In the genomic region with DNA sequence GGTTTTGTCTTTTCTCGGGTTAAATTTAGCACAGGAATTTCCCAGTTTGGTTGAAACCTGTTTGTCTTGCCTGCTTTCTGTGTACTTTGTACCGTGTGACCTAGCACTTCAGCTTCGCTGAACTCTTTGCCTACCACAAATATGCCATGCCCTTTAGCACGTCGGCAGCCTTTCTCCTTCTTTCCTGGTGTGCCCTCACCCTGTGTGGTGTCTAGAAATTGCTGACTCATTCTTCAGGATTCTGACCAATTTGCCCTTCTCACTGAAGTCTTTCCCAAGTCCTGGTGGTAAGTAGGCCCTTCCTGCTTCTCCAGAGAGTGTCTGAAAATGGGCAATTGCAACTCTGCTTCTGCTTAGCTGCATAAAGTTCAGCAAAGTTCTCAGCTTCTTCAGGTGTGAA, we compare ENCODE assay signal across 11 mouse cellular contexts.
A peak's percentile ranks its signal among the peaks of the same experiment; 100 is the strongest.
DNase-seq lines count a peak whose midpoint lies in the region; ATAC-seq and TF ChIP-seq lines count a peak whose summit lies in the region.
"Had no signal": no experiment of that assay in that cellular context is flagged by ENCODE, and none has a peak within 500 bp of the region (broad histone marks: within the 10 kb centered on the region; RNA-seq: fewer than 3 reads in every experiment).

No protein-coding gene starts in this region.

- H3K4me2 ChIP-seq in intestine, postnatal 0 days (replicated peaks; ENCODE audit: low read depth): no peak overlapping the region
- H3K4me2 ChIP-seq in liver, embryonic 13.5 days: 0 out of 2 replicates have a peak overlapping the region, but pooled peaks have one; percentile 12
- no peak overlapping the region for H3K4me2 ChIP-seq in forebrain, embryonic 14.5 days (ENCODE audit: low read length)
- H3K4me2 ChIP-seq: forebrain, embryonic 15.5 days; heart, embryonic 13.5 days had no signal

- H3K9me3 ChIP-seq in intestine, postnatal 0 days (ENCODE audit: control insufficient read depth): no peaks in the 10 kb centered on the region
- H3K9me3 ChIP-seq in liver, embryonic 13.5 days (replicated peaks): no peaks in the 10 kb centered on the region
- H3K9me3 ChIP-seq in forebrain, embryonic 14.5 days (replicated peaks; ENCODE audit: control insufficient read depth, low read length): no peaks in the 10 kb centered on the region
- H3K9me3 ChIP-seq: forebrain, embryonic 15.5 days; heart, embryonic 13.5 days had no signal

- no peak for TF ChIP-seq CTCF in intestine, postnatal 0 days (IDR thresholded peaks at IDR 0.05; ENCODE audit: low read depth)

- intact Hi-C loops in gastrocnemius, postnatal 14 days (cut with DNase I; ENCODE audit: low total_unique reads): no loop called here

- no peak overlapping the region for H3K27ac ChIP-seq in intestine, postnatal 0 days (ENCODE audit: low read depth, low read length)
- no peak overlapping the region for H3K27ac ChIP-seq in liver, embryonic 13.5 days
- H3K27ac ChIP-seq in forebrain, embryonic 14.5 days (ENCODE audit: low read depth, low read length): no peak overlapping the region
- H3K27ac ChIP-seq: forebrain, embryonic 15.5 days; heart, embryonic 13.5 days had no signal

- peak; percentile 11 for DNase-seq in adipocyte (ENCODE audit: low spot score)
- DNase-seq in liver, embryonic 13.5 days: no peak
- peak; percentile 35 to 61 for DNase-seq in lung, postnatal 4 days
- no peak for DNase-seq in gastrocnemius, postnatal 14 days
- DNase-seq in cerebellum, postnatal 36 days: no peak
- DNase-seq in forebrain, embryonic 14.5 days (ENCODE audit: low spot score): no peak
- DNase-seq: midbrain, embryonic 14.5 days; thymus, postnatal 25 days had no signal

- ATAC-seq in intestine, postnatal 0 days: peak; percentile 95
- ATAC-seq in liver, embryonic 13.5 days (ENCODE audit: low read depth): peak; percentile 77
- no peak for ATAC-seq in forebrain, embryonic 14.5 days
- ATAC-seq: forebrain, embryonic 15.5 days had no signal

- H3K4me1 ChIP-seq in intestine, postnatal 0 days (replicated peaks; ENCODE audit: control insufficient read depth, insufficient read depth, low read length): no peaks in the 10 kb centered on the region
- no peaks in the 10 kb centered on the region for H3K4me1 ChIP-seq in liver, embryonic 13.5 days (replicated peaks)
- no peaks in the 10 kb centered on the region for H3K4me1 ChIP-seq in forebrain, embryonic 14.5 days (ENCODE audit: control insufficient read depth, insufficient read depth, low read length)
- H3K4me1 ChIP-seq: forebrain, embryonic 15.5 days; heart, embryonic 13.5 days had no signal

- H3K9ac ChIP-seq in intestine, postnatal 0 days (ENCODE audit: low read depth, low read length): no peak overlapping the region
- no peak overlapping the region for H3K9ac ChIP-seq in liver, embryonic 13.5 days
- no peak overlapping the region for H3K9ac ChIP-seq in forebrain, embryonic 14.5 days (ENCODE audit: low read length)
- H3K9ac ChIP-seq: forebrain, embryonic 15.5 days; heart, embryonic 13.5 days had no signal

- no peaks in the 10 kb centered on the region for H3K36me3 ChIP-seq in intestine, postnatal 0 days (ENCODE audit: control insufficient read depth, insufficient read depth)
- H3K36me3 ChIP-seq in liver, embryonic 13.5 days: no peaks in the 10 kb centered on the region
- H3K36me3 ChIP-seq in forebrain, embryonic 14.5 days (ENCODE audit: control insufficient read depth, insufficient read depth, low read length): no peaks in the 10 kb centered on the region
- H3K36me3 ChIP-seq: forebrain, embryonic 15.5 days; heart, embryonic 13.5 days had no signal

- H3K27me3 ChIP-seq in intestine, postnatal 0 days (replicated peaks; ENCODE audit: control insufficient read depth, insufficient read depth, low read length): no peaks in the 10 kb centered on the region
- no peaks in the 10 kb centered on the region for H3K27me3 ChIP-seq in liver, embryonic 13.5 days
- no peaks in the 10 kb centered on the region for H3K27me3 ChIP-seq in forebrain, embryonic 14.5 days (replicated peaks; ENCODE audit: control insufficient read depth, insufficient read depth, low read length)
- H3K27me3 ChIP-seq: forebrain, embryonic 15.5 days; heart, embryonic 13.5 days had no signal

- WGBS in intestine, postnatal 0 days: 28% methylated on average over 5 of the region's 5 CpGs
- 22% methylated on average over 5 of the region's 5 CpGs for WGBS in liver, embryonic 13.5 days (ENCODE audit: insufficient replicate concordance)
- 81% methylated on average over 5 of the region's 5 CpGs for WGBS in forebrain, embryonic 14.5 days

- no peak overlapping the region for H3K4me3 ChIP-seq in intestine, postnatal 0 days (ENCODE audit: low read depth, low read length)
- H3K4me3 ChIP-seq in liver, embryonic 13.5 days (replicated peaks): no peak overlapping the region
- H3K4me3 ChIP-seq in forebrain, embryonic 14.5 days (ENCODE audit: low read depth, low read length): no peak overlapping the region
- H3K4me3 ChIP-seq: forebrain, embryonic 15.5 days; heart, embryonic 13.5 days had no signal

Comparison
In these comparisons a context has a peak if more than half of its experiments do, and no peak if none do; other contexts are left out.
1. DNase-seq: peak in adipocyte (single experiment) and lung, postnatal 4 days (2 of 2); none in liver, embryonic 13.5 days (single experiment), gastrocnemius, postnatal 14 days (single experiment), cerebellum, postnatal 36 days (0 of 2) and forebrain, embryonic 14.5 days (single experiment).